Mouse (Mus musculus): ENCODE data around the gene Ddr2. TPM values are rescaled to one million over a fixed set of nuclear protein-coding genes. Genes with fewer than 3 reads are reported as not detected.

Ddr2 gene
- polyA plus RNA-seq, 1 experiment from 2014 or later, result 23.5 TPM

- Histone ChIP-seq H3K27me3 (ENCODE audit: control insufficient read depth, insufficient read depth, low read length) (no peaks in the 10 kb centered on the region), H3K4me3 (ENCODE audit: low read depth, low read length) (no peak overlapping the region), H3K9me3 (ENCODE audit: control insufficient read depth, low read length) (no peaks in the 10 kb centered on the region), H3K4me1 (replicated peaks; ENCODE audit: control insufficient read depth, insufficient read depth, low read length) (no peaks in the 10 kb centered on the region), H3K4me2 (ENCODE audit: low read depth, low read length, severe bottlenecking) (no peak overlapping the region), H3K27ac (ENCODE audit: low read depth, low read length) (no peak overlapping the region), H3K36me3 (ENCODE audit: control insufficient read depth, insufficient read depth, low read length) (no peaks in the 10 kb centered on the region), H3K9ac (ENCODE audit: low read length) (no peak overlapping the region)
- ATAC-seq (replicated peaks; ENCODE audit: low FRiP score) (no peak), DNase-seq (ENCODE audit: low spot score) (no peak)
- 94% methylated on average over 11 of the region's 11 CpGs for WGBS
These were observed 52.5 kb downstream of the Ddr2 start for GRCm38 (mm10) chr1:170058051-170058450.

GRCm38 (mm10) chr1:170057607-170058006, 53.0 kb downstream of the Ddr2 start:
- Histone ChIP-seq H3K36me3 (ENCODE audit: control insufficient read depth, insufficient read depth, low read length) (no peaks in the 10 kb centered on the region), H3K27ac (ENCODE audit: low read depth, low read length) (no peak overlapping the region), H3K27me3 (ENCODE audit: control insufficient read depth, insufficient read depth, low read length) (no peaks in the 10 kb centered on the region), H3K4me3 (ENCODE audit: low read depth, low read length) (no peak overlapping the region), H3K9ac (ENCODE audit: low read length) (no peak overlapping the region), H3K4me2 (ENCODE audit: low read depth, low read length, severe bottlenecking) (no peak overlapping the region), H3K9me3 (ENCODE audit: control insufficient read depth, low read length) (no peaks in the 10 kb centered on the region), H3K4me1 (replicated peaks; ENCODE audit: control insufficient read depth, insufficient read depth, low read length) (no peaks in the 10 kb centered on the region)
- no peak for DNase-seq (ENCODE audit: low spot score)
- no peak for ATAC-seq (replicated peaks; ENCODE audit: low FRiP score)
- whole genome bisulfite sequencing, result 92% methylated on average over 7 of the region's 7 CpGs

GRCm38 (mm10) chr1:170056921-170057320, 53.6 kb downstream of the Ddr2 start:
- Histone ChIP-seq H3K27me3 (ENCODE audit: control insufficient read depth, insufficient read depth, low read length) (no peaks in the 10 kb centered on the region), H3K4me2 (ENCODE audit: low read depth, low read length, severe bottlenecking) (no peak overlapping the region), H3K4me3 (ENCODE audit: low read depth, low read length) (no peak overlapping the region), H3K9me3 (ENCODE audit: control insufficient read depth, low read length) (no peaks in the 10 kb centered on the region), H3K27ac (ENCODE audit: low read depth, low read length) (no peak overlapping the region), H3K9ac (ENCODE audit: low read length) (no peak overlapping the region), H3K4me1 (replicated peaks; ENCODE audit: control insufficient read depth, insufficient read depth, low read length) (no peaks in the 10 kb centered on the region), H3K36me3 (ENCODE audit: control insufficient read depth, insufficient read depth, low read length) (no peaks in the 10 kb centered on the region)
- ATAC-seq (replicated peaks; ENCODE audit: low FRiP score), result no peak
- no peak for DNase-seq (ENCODE audit: low spot score)
- WGBS, result 82% methylated on average over 3 of the region's 3 CpGs

- no peaks in the 10 kb centered on the region for H3K36me3 ChIP-seq (ENCODE audit: control insufficient read depth, insufficient read depth, low read length)
- no peak overlapping the region for H3K4me3 ChIP-seq (ENCODE audit: low read depth, low read length)
- no peaks in the 10 kb centered on the region for H3K9me3 ChIP-seq (ENCODE audit: control insufficient read depth, low read length)
- no peaks in the 10 kb centered on the region for H3K4me1 ChIP-seq (replicated peaks; ENCODE audit: control insufficient read depth, insufficient read depth, low read length)
- H3K9ac ChIP-seq (ENCODE audit: low read length), result no peak overlapping the region
- no peak overlapping the region for H3K27ac ChIP-seq (ENCODE audit: low read depth, low read length)
- 70% methylated on average over 6 of the region's 6 CpGs for WGBS
- H3K27me3 ChIP-seq (ENCODE audit: control insufficient read depth, insufficient read depth, low read length), result no peaks in the 10 kb centered on the region
- no peak for DNase-seq (ENCODE audit: low spot score)
- H3K4me2 ChIP-seq (ENCODE audit: low read depth, low read length, severe bottlenecking), result no peak overlapping the region
- ATAC-seq (replicated peaks; ENCODE audit: low FRiP score), result no peak
These were observed 54.3 kb downstream of the Ddr2 start for GRCm38 (mm10) chr1:170056214-170056613.

GRCm38 (mm10) chr1:170052469-170053065, 58.0 kb downstream of the Ddr2 start:
- ATAC-seq (replicated peaks; ENCODE audit: low FRiP score) (no peak), DNase-seq (ENCODE audit: low spot score) (no peak)
- H3K27me3 ChIP-seq (ENCODE audit: control insufficient read depth, insufficient read depth, low read length), result no peaks in the 10 kb centered on the region
- no peak overlapping the region for H3K4me3 ChIP-seq (ENCODE audit: low read depth, low read length)
- H3K9me3 ChIP-seq (ENCODE audit: control insufficient read depth, low read length), result no peaks in the 10 kb centered on the region
- no peak overlapping the region for H3K27ac ChIP-seq (ENCODE audit: low read depth, low read length)
- no peaks in the 10 kb centered on the region for H3K36me3 ChIP-seq (ENCODE audit: control insufficient read depth, insufficient read depth, low read length)
- H3K4me2 ChIP-seq (ENCODE audit: low read depth, low read length, severe bottlenecking), result no peak overlapping the region
- H3K9ac ChIP-seq (ENCODE audit: low read length), result no peak overlapping the region
- 65% methylated on average over 1 of the region's 1 CpGs for WGBS
- no peaks in the 10 kb centered on the region for H3K4me1 ChIP-seq (replicated peaks; ENCODE audit: control insufficient read depth, insufficient read depth, low read length)

GRCm38 (mm10) chr1:170051631-170052177, 58.9 kb downstream of the Ddr2 start:
- no peak overlapping the region for H3K9ac ChIP-seq (ENCODE audit: low read length)
- no peaks in the 10 kb centered on the region for H3K27me3 ChIP-seq (ENCODE audit: control insufficient read depth, insufficient read depth, low read length)
- no peak overlapping the region for H3K4me2 ChIP-seq (ENCODE audit: low read depth, low read length, severe bottlenecking)
- no peak overlapping the region for H3K27ac ChIP-seq (ENCODE audit: low read depth, low read length)
- WGBS, result 70% methylated on average over 5 of the region's 5 CpGs
- H3K9me3 ChIP-seq (ENCODE audit: control insufficient read depth, low read length), result no peaks in the 10 kb centered on the region
- H3K4me1 ChIP-seq (replicated peaks; ENCODE audit: control insufficient read depth, insufficient read depth, low read length), result no peaks in the 10 kb centered on the region
- H3K4me3 ChIP-seq (ENCODE audit: low read depth, low read length), result no peak overlapping the region
- no peaks in the 10 kb centered on the region for H3K36me3 ChIP-seq (ENCODE audit: control insufficient read depth, insufficient read depth, low read length)
- DNase-seq (ENCODE audit: low spot score) (no peak), ATAC-seq (replicated peaks; ENCODE audit: low FRiP score) (no peak)

GRCm38 (mm10) chr1:170048434-170048833, 62.1 kb downstream of the Ddr2 start:
- no peak overlapping the region for H3K27ac ChIP-seq (ENCODE audit: low read depth, low read length)

GRCm38 (mm10) chr1:170044726-170045471, 65.7 kb downstream of the Ddr2 start:
- ATAC-seq (replicated peaks; ENCODE audit: low FRiP score) (no peak), DNase-seq (ENCODE audit: low spot score) (no peak)
- H3K9me3 ChIP-seq (ENCODE audit: control insufficient read depth, low read length), result no peaks in the 10 kb centered on the region
- no peak overlapping the region for H3K9ac ChIP-seq (ENCODE audit: low read length)
- 78% methylated on average over 9 of the region's 9 CpGs for WGBS
- no peak overlapping the region for H3K27ac ChIP-seq (ENCODE audit: low read depth, low read length)
- no peaks in the 10 kb centered on the region for H3K4me1 ChIP-seq (replicated peaks; ENCODE audit: control insufficient read depth, insufficient read depth, low read length)
- H3K4me3 ChIP-seq (ENCODE audit: low read depth, low read length), result no peak overlapping the region
- H3K27me3 ChIP-seq (ENCODE audit: control insufficient read depth, insufficient read depth, low read length), result no peaks in the 10 kb centered on the region
- no peaks in the 10 kb centered on the region for H3K36me3 ChIP-seq (ENCODE audit: control insufficient read depth, insufficient read depth, low read length)
- no peak overlapping the region for H3K4me2 ChIP-seq (ENCODE audit: low read depth, low read length, severe bottlenecking)

More at GRCm38 (mm10) chr1:170048434-170048833, 62.1 kb downstream of the Ddr2 start:
- H3K4me3 ChIP-seq (ENCODE audit: low read depth, low read length), result no peak overlapping the region
- 85% methylated on average over 4 of the region's 4 CpGs for WGBS
- ATAC-seq (replicated peaks; ENCODE audit: low FRiP score) (no peak), DNase-seq (ENCODE audit: low spot score) (no peak)
- H3K9ac ChIP-seq (ENCODE audit: low read length), result no peak overlapping the region
- H3K4me1 ChIP-seq (replicated peaks; ENCODE audit: control insufficient read depth, insufficient read depth, low read length), result no peaks in the 10 kb centered on the region
- H3K4me2 ChIP-seq (ENCODE audit: low read depth, low read length, severe bottlenecking), result no peak overlapping the region
- no peaks in the 10 kb centered on the region for H3K27me3 ChIP-seq (ENCODE audit: control insufficient read depth, insufficient read depth, low read length)
- H3K9me3 ChIP-seq (ENCODE audit: control insufficient read depth, low read length), result no peaks in the 10 kb centered on the region
- no peaks in the 10 kb centered on the region for H3K36me3 ChIP-seq (ENCODE audit: control insufficient read depth, insufficient read depth, low read length)
